Mouse (Mus musculus) thymus, adult 2 months (tissue): ENCODE measurements around the gene Ddi1.

Experiments used
- CTCF ChIP-seq: fragments of 200-500 bp; IDR thresholded peaks from 2 replicates; pipeline ENCODE4 v1.5.1; 2012; ENCODE audit warnings: mild to moderate bottlenecking, control low read depth, low read length, moderate library complexity, borderline replicate concordance; ENCODE audit not compliant: control insufficient read depth, poor library complexity, insufficient read depth; ENCODE audit errors: extremely low read depth
- POLR2A ChIP-seq: fragments of 200-500 bp; IDR thresholded peaks from 2 replicates; pipeline ENCODE4 v1.6.1; 2012; ENCODE audit warnings: mild to moderate bottlenecking, low read length, control low read depth, moderate library complexity; ENCODE audit not compliant: control insufficient read depth, poor library complexity, insufficient read depth; ENCODE audit errors: extremely low read depth

- no peak for TF ChIP-seq POLR2A
- TF ChIP-seq CTCF: no peak
Observed at GRCm38 (mm10) chr9:6286770-6287169, 17.1 kb upstream of the Ddi1 start.
